Mouse (Mus musculus) c-Kit-negative CD71-positive TER-119-positive erythroid progenitor cells, embryonic 14.5 days (primary cell): ENCODE results near the gene Synpo2.

Experiments
- DNase-seq: peaks from one replicate; pipeline ENCODE4 v3.0.0-alpha.2; 2013; ENCODE audit warnings: low read depth, low spot score

The Synpo2 gene

GRCm38 (mm10) chr3:123235921-123236320 is at the start of gene Synpo2:
Synpo2 (minus strand) TSS chr3:123236149.
- DNase-seq: no peak

GRCm38 (mm10) chr3:123285649-123286048 is 49.7 kb upstream of the Synpo2 start:
- DNase-seq: no peak

- no peak for DNase-seq
Measured at GRCm38 (mm10) chr3:123284284-123284683, 48.3 kb upstream of the Synpo2 start.

DNA sequence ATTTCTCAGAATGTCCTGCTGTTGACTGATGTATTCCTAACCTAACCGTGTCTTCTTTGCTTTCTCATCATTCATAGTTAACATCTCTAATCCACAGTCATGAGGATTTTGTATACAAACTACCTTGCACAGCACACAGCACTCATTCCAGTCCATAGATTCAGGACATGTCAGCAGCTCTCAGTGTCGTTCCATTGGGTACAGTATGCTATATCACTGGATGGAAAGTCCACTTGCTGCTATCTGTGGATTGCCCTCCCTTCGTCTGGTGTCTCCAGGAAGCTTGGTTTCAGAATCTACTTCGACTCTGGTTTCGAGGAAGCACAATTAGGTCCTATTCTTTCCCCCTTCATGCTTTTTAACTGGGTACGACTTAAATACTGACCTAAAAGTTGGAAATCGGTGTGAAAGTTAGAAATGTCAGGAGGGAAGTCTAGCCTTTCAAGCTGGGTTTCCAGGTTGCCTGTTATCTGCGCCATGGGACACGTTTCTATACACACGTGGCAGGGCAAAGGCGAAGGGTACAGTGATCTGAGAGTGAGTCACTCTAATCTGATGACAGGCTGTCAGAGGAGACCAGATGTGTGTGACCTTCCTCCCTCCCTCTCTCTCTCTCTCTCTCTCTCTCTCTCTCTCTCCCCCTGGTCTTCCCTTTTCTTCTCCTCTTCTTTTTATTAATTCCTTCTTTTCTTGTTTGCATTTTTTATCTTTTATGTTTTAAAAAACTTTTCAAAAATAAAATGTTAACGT is 47.1 kb upstream of the Synpo2 start:
- DNase-seq: no peak

DNA sequence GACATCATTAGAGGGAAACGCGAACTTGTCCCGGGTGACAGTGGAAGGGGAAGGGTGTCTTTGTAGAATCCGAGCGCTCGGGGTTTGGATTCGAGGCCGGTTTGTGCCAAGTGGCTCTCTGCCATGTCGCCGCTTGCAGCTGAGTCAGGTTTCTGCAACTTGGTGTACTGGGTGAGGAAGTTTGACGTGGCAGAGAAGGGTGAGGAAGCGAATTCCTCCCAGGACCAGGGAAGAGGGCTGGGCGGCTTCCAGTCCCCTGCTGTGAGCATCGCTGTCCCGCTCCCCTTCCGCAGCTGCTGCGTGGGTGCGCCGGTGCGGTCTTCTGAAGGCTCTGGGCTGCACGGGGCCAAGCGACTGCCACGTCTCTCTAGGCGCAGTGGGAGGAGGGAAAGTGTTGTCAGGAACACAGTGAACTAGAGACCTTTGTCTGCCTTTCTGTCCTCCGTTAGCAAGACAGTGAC is 31.8 kb upstream of the Synpo2 start:
- DNase-seq: no peak

DNA sequence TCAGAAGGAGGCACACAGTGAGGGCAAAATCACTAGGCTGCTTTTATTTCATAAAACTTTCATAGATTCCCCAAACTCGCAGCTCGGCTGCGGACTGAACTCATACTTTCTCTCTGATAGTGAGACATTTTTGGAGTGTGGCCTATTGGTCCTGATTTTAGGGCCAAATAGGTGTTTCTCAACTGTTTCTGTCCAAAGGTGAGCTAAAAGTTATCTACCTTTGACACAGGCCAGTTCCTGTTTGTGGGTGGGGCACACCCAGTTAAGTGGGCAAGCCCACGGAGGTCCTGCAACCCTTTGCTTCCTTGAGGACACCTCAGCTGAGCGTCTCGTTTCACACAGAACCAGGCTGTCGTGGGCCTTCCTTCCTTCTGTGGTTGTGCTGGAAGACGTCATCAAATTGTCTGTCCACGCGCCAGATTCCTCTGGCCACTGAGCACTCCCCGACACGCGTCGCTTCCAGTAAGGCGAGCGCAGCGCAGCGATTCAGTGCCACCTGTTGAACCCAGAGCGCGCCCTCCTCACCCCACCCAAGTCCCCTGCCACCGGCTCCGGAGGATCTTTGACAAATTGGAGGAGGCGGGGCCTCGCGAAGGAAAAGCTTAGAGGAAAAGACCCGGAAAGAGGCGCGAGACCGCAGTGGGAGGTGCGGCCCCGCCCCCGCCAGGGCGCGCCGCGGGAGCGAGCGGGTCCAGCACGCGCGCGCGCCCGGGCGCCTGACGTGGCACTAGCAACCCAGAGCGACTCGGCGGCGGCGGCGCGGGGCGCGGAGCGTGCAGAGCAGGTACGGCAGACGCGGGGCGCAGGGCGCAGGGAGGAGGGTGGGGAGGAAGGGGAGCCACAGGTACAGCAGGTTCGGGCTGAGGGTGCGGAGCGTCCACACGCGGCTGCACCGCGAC is 31.1 kb upstream of the Synpo2 start, which contains the start of gene Sec24d:
Sec24d (plus strand) TSS at position 703 of the 899 bp plus-strand sequence.
- DNase-seq: no peak

DNA sequence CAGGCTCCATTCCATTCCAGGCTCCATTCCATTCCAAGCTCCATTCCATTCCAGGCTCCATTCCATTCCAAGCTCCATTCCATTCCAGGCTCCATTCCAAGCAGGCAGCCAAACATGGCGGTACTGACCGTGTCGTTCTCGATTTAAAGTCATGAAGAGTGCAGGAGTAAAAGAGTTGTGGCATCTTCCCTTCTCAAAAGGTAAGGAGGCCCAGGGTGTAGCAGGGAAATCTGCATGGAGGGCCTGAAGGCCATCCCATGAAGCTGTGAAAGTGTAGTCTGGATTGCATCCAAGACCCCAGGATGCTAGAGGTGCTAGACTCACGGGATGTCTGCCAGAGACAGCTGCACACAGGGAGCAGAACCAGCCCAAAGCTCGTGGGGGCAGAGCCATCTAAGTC is 28.8 kb upstream of the Synpo2 start:
- DNase-seq: no peak

DNA sequence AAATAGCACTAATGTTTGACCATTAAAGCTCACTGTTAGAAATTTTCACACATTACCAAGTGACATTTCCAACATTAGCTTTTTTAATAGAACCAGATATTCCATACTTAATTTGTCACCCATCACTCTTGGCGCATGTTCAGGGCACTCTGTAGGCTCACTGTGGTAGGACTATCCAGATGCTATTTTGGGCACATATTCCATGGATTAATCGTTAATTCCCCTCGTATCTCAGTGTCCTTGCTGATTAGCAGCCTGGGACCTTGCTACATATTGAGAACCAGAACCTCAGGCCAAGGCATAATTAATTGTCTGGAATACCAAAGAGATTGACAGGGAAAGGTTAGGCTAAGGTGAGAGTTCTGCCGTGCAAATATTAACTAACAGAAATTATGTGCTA is 22.8 kb upstream of the Synpo2 start:
- DNase-seq: no peak

DNA sequence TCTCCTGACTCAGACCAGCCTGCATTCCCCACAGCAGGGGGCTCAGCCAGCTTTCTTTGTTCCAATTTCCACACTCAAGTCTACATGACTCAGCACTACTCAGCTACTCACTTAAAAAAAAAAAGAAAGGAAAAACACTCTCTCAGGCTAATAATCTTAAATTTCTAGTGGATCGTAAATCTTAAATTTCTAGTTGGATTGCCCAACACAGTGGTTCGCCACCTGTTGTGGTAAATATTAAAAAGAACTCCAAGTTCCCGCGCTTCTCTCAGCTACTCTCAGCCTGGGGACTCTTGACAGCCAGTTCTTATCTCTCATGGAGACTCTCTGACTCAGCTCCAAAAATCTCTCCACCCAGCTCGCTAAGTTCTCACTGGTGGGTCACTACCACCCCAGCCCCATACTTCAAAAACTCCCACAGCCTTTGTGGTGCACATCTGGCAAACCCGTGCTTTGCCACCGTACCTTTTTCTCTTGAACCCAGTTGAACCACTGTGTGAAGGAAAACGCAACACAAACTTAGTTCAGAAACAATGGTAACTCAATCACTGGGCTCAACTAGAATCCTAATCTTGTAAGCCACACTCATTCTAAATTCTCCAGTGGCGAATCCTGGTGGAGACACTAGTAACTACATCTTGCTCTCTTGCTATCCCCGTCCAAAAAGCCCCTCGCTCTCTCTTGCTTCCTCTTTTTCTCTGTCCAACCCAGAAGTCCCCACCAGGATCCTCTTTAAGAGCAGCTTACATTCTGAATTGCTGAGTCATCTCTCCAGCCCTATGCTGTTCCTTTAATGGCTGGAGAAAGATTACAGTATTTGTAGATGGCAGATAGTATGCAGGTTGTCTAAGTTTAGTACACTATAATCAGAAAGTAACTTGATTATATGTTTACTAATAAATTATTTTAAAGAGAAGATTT is 20.5 kb upstream of the Synpo2 start:
- DNase-seq: peak; percentile 3

DNA sequence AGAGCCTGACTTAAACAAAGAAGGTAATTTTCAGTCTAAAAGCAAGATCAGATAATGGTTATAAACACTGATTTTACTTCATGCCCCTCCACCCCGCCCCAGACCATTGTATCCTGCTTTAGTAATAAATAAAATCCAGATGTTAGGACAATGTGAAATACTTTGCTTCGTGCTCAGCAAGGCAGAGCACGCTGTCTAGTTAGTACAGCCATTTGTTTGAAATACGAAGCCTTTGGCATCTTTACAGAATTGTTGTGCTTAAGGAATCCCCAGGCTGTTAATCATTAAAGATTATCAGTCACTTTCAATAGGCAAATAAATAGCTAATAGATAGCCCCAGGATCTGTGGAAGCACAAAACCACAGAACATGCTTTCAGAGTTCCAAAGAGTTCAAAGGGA is 9.7 kb upstream of the Synpo2 start:
- DNase-seq: no peak

GRCm38 (mm10) chr3:123244376-123244775 is 8.4 kb upstream of the Synpo2 start:
- DNase-seq: no peak

- no peak for DNase-seq
Measured at GRCm38 (mm10) chr3:123237446-123237845, 1.5 kb upstream of the Synpo2 start.

- no peak for DNase-seq
Measured at GRCm38 (mm10) chr3:123237039-123237438, 1.1 kb upstream of the Synpo2 start.

- DNase-seq: no peak
Measured at GRCm38 (mm10) chr3:123235495-123235894, 454 bp downstream of the Synpo2 start.

DNA sequence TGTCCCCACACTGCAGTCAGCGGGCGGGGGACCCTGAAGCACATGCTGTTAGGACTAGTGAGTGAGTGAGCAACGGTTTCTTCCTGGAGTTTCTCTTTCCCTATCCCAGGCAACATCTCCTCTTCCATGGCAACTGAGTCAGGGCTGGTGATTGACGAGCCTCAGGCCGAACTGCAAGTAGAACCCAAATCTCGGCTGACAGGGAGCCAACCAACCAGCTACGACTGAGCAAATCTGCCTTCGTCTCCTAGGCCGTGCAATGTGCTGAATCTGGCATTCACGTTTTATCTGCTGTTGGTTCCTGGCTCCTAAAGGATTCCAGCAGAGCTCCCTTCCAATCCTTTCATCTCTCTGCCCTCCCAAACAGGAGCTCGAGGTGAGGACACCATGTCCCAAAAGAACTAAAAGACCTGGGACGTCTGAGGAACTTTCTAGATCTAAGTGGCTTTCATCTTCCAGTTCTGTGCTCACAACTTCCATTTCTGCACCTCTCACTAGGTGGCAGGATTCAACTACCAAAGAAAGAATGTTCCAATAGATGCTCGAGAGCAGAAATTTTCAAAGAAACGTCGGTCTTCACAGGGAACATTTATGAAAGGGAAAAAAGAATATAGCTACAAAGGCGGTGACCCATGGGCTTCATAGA is 1.6 kb downstream of the Synpo2 start:
- DNase-seq: no peak

- DNase-seq: no peak
Measured at GRCm38 (mm10) chr3:123231639-123232038, 4.3 kb downstream of the Synpo2 start.

DNA sequence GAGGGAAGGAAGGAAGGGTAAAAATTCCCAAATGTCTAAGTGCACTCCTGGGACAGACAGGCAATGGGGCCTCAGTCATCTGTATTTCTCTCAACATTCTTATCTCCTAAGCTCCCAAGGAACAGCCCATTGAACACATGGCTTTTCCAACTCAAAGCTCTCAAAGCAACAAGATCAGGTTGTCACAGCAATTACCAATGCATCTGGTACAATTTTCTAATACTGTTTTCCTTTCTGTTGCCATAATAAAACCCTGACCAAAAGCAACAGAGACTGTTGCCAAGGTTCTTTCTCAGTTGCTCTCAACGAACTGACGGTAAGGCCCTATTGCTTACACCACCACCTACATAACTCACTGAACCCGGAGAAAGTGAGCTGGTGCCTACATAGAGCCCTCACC is 8.7 kb downstream of the Synpo2 start:
- no peak for DNase-seq

- no peak for DNase-seq
Measured at GRCm38 (mm10) chr3:123218646-123219045, 17.3 kb downstream of the Synpo2 start.

- no peak for DNase-seq
Measured at GRCm38 (mm10) chr3:123208891-123209290, 27.1 kb downstream of the Synpo2 start.

- DNase-seq: no peak
Measured at GRCm38 (mm10) chr3:123207386-123207785, 28.6 kb downstream of the Synpo2 start.

DNA sequence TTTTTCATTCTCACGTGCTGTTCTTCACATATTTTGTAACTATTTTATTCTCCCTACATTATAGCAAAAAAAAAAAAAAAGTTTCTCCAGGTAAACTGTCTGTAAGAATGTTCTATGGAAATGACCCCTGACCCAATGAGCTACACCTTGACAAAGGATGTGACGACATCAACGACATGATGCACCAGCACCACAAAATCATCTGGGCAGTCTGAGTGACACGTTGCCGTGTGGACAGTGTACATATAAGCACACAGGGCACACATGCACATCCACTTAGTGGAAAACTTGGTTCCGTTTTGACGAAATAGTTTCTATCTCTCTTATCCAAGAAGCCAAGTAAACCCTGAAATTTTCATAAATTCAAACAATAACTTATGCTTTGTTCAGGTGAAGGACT is 30.5 kb downstream of the Synpo2 start:
- DNase-seq: no peak
